Mouse (Mus musculus) CD4-positive, CD25-positive, alpha-beta regulatory T cell (primary cell): Measurements from ENCODE around the gene Cfl2. TPM values are rescaled to one million over a fixed set of nuclear protein-coding genes. Genes with fewer than 3 reads are reported as not detected.

ENCODE experiments used
- polyA plus RNA-seq: library from polyadenylated mRNA; unstranded; fragments of 100-300 nt; shearing (Covaris generic); gene quantifications from one replicate; pipeline ENCODE4 v1.2.1, GENCODE M21; 2017

Cfl2 gene
- polyA plus RNA-seq = 45.0 TPM

GRCm38 (mm10) chr12:54862606-54863535 lies at the start of gene Cfl2:
Gene Cfl2, minus strand, starts transcription at chr12:54862877.

Other genes starting within 250 kb of the Cfl2 start
- 209 TPM for gene Sptssa, start 206.3 kb downstream of the Cfl2 start, polyA plus RNA-seq
- 93.2 TPM for gene Eapp, start 167.0 kb downstream of the Cfl2 start, polyA plus RNA-seq
- 123 TPM for gene Snx6, start 67.2 kb downstream of the Cfl2 start, polyA plus RNA-seq
- 4.3 TPM for gene Gm20403, start 123.7 kb upstream of the Cfl2 start, polyA plus RNA-seq
- gene Baz1a, start 151.5 kb upstream of the Cfl2 start, polyA plus RNA-seq = 104 TPM
- gene 2700097O09Rik, start 217.2 kb upstream of the Cfl2 start, polyA plus RNA-seq = 16.3 TPM
- 131 TPM for gene Srp54a, start 217.4 kb upstream of the Cfl2 start, polyA plus RNA-seq